Mouse (Mus musculus): ENCODE measurements around the gene Slc8a3. TPM values are rescaled to one million over a fixed set of nuclear protein-coding genes. Genes with fewer than 3 reads are reported as not detected.

Gene Slc8a3
- total RNA-seq, 2 experiments from 2014 or later, result 23.4 to 24.2 TPM

- intact Hi-C loops (cut with DNase I), result no loop called here
These were observed 129.8 kb downstream of the Slc8a3 start for GRCm38 (mm10) chr12:81203226-81203625.

GRCm38 (mm10) chr12:81199280-81199955, 133.6 kb downstream of the Slc8a3 start:
- peak; percentile 76 to 77 for DNase-seq (ENCODE audit: extremely low spot score in 1 of 2, low spot score in 2 of 2)
- no peak overlapping the region for H3K27ac ChIP-seq
- intact Hi-C loops (cut with DNase I), result loop anchor here (1.0 to 5.0 kb wide), 2 partner anchors 133 to 203 kb away; partner anchors contain the start of gene Slc8a3
- TF ChIP-seq CTCF (IDR thresholded peaks at IDR 0.05), result peak; percentile 89
- no peak overlapping the region for H3K4me3 ChIP-seq

More at GRCm38 (mm10) chr12:81203226-81203625, 129.8 kb downstream of the Slc8a3 start:
- no peak for TF ChIP-seq CTCF (IDR thresholded peaks at IDR 0.05)
- DNase-seq (ENCODE audit: extremely low spot score in 1 of 2, low spot score in 2 of 2), result no peak
- Histone ChIP-seq H3K4me3 (no peak overlapping the region), H3K27ac (no peak overlapping the region)

- TF ChIP-seq CTCF (IDR thresholded peaks at IDR 0.05), result no peak
- no peak overlapping the region for H3K4me3 ChIP-seq
- intact Hi-C loops (cut with DNase I), result loop anchor here (5.0 kb wide), 1 partner anchor 135 kb away; the partner anchor contains the start of gene Slc8a3
These were observed 135.4 kb downstream of the Slc8a3 start for GRCm38 (mm10) chr12:81197468-81198075.

GRCm38 (mm10) chr12:81193968-81194367, 139.0 kb downstream of the Slc8a3 start:
- Histone ChIP-seq H3K4me3 (no peak overlapping the region), H3K27ac (no peak overlapping the region)
- TF ChIP-seq CTCF (IDR thresholded peaks at IDR 0.05), result no peak
- intact Hi-C loops (cut with DNase I), result no loop called here
- DNase-seq (ENCODE audit: extremely low spot score in 1 of 2, low spot score in 2 of 2), result no peak

More at GRCm38 (mm10) chr12:81197468-81198075, 135.4 kb downstream of the Slc8a3 start:
- DNase-seq (ENCODE audit: extremely low spot score in 1 of 2, low spot score in 2 of 2), result no peak
- H3K27ac ChIP-seq, result no peak overlapping the region

GRCm38 (mm10) chr12:81189636-81190035, 143.3 kb downstream of the Slc8a3 start:
- intact Hi-C loops (cut with DNase I), result loop anchor here (5.0 kb wide), 1 partner anchor 38 kb away; no protein-coding TSS in a partner anchor
- no peak for TF ChIP-seq CTCF (IDR thresholded peaks at IDR 0.05)
- H3K27ac ChIP-seq, result no peak overlapping the region
- no peak for DNase-seq (ENCODE audit: extremely low spot score in 1 of 2, low spot score in 2 of 2)
- H3K4me3 ChIP-seq, result no peak overlapping the region

- no peak for DNase-seq (ENCODE audit: extremely low spot score in 1 of 2, low spot score in 2 of 2)
- intact Hi-C loops (cut with DNase I), result loop anchor here (5.0 kb wide), 1 partner anchor 38 kb away; no protein-coding TSS in a partner anchor
- no peak for TF ChIP-seq CTCF (IDR thresholded peaks at IDR 0.05)
- H3K27ac ChIP-seq, result no peak overlapping the region
- no peak overlapping the region for H3K4me3 ChIP-seq
These were observed 144.0 kb downstream of the Slc8a3 start for GRCm38 (mm10) chr12:81188996-81189395.

GRCm38 (mm10) chr12:81188423-81188822, 144.6 kb downstream of the Slc8a3 start:
- H3K27ac ChIP-seq, result no peak overlapping the region
- no peak overlapping the region for H3K4me3 ChIP-seq
- TF ChIP-seq CTCF (IDR thresholded peaks at IDR 0.05), result no peak
- intact Hi-C loops (cut with DNase I), result loop anchor here (5.0 kb wide), 1 partner anchor 39 kb away; no protein-coding TSS in a partner anchor
- DNase-seq (ENCODE audit: extremely low spot score in 1 of 2, low spot score in 2 of 2), result no peak

GRCm38 (mm10) chr12:81186668-81187067, 146.3 kb downstream of the Slc8a3 start:
- TF ChIP-seq CTCF (IDR thresholded peaks at IDR 0.05), result no peak
- Histone ChIP-seq H3K27ac (0 out of 2 replicates have a peak overlapping the region, but pooled peaks have one; percentile 24), H3K4me3 (no peak overlapping the region)
- no peak for DNase-seq (ENCODE audit: extremely low spot score in 1 of 2, low spot score in 2 of 2)
- intact Hi-C loops (cut with DNase I), result loop anchor here (5.0 kb wide), 1 partner anchor 41 kb away; no protein-coding TSS in a partner anchor

- intact Hi-C loops (cut with DNase I), result loop anchor here (5.0 kb wide), 1 partner anchor 41 kb away; no protein-coding TSS in a partner anchor
- DNase-seq (ENCODE audit: extremely low spot score in 1 of 2, low spot score in 2 of 2), result peak; percentile 20 to 43
- TF ChIP-seq CTCF (IDR thresholded peaks at IDR 0.05), result no peak
- no peak overlapping the region for H3K4me3 ChIP-seq
- H3K27ac ChIP-seq, result no peak overlapping the region
These were observed 146.9 kb downstream of the Slc8a3 start for GRCm38 (mm10) chr12:81186081-81186480.

- no peak for DNase-seq (ENCODE audit: extremely low spot score in 1 of 2, low spot score in 2 of 2)
- TF ChIP-seq CTCF (IDR thresholded peaks at IDR 0.05), result no peak
- no peak overlapping the region for H3K4me3 ChIP-seq
- intact Hi-C loops (cut with DNase I), result loop anchor here (5.0 kb wide), 1 partner anchor 42 kb away; no protein-coding TSS in a partner anchor
- H3K27ac ChIP-seq, result no peak overlapping the region
These were observed 148.0 kb downstream of the Slc8a3 start for GRCm38 (mm10) chr12:81184967-81185366.

GRCm38 (mm10) chr12:81182073-81182472, 150.9 kb downstream of the Slc8a3 start:
- H3K4me3 ChIP-seq, result no peak overlapping the region
- H3K27ac ChIP-seq, result no peak overlapping the region
- intact Hi-C loops (cut with DNase I), result loop anchor here (1.0 kb wide), 1 partner anchor 200 kb away; no protein-coding TSS in a partner anchor
- peak; percentile 81 for TF ChIP-seq CTCF (IDR thresholded peaks at IDR 0.05)
- DNase-seq (ENCODE audit: extremely low spot score in 1 of 2, low spot score in 2 of 2), result peak; percentile 49 to 57

- TF ChIP-seq CTCF (IDR thresholded peaks at IDR 0.05), result no peak
- H3K4me3 ChIP-seq, result no peak overlapping the region
- no peak for DNase-seq (ENCODE audit: extremely low spot score in 1 of 2, low spot score in 2 of 2)
- intact Hi-C loops (cut with DNase I), result no loop called here
- H3K27ac ChIP-seq, result no peak overlapping the region
These were observed 157.7 kb downstream of the Slc8a3 start for GRCm38 (mm10) chr12:81175252-81175651.
